Mouse (Mus musculus): ENCODE data around the gene Itga2. TPM values are rescaled to one million over a fixed set of nuclear protein-coding genes. Genes with fewer than 3 reads are reported as not detected.
A peak's percentile ranks its signal among the peaks of the same experiment; 100 is the strongest.

Gene Itga2
- total RNA-seq, 2 experiments from 2014 or later: 0.52 to 1.5 TPM

DNA sequence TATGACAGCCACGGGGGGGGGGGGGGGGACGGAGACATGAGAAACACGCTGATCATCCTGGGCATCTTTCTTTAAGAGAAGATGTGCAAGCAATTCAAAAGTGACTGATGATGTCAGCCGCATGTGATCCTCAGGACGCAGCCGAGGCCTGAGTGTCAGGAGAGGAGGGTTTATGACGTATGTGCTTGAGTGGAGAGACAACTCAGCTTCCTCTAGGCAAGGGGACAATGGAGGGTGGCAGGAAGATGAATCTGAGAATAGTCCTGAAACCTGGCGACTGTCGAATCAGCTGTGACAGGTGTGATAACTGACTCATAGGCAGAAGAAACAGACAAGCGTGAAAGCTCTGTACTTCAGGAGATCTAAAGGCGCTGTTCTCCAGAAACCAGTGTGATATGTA, 53.2 kb downstream of the Itga2 start:
- no peak for DNase-seq

- no peak for DNase-seq
Observed at GRCm38 (mm10) chr13:114876005-114876520, 55.8 kb downstream of the Itga2 start.

DNA sequence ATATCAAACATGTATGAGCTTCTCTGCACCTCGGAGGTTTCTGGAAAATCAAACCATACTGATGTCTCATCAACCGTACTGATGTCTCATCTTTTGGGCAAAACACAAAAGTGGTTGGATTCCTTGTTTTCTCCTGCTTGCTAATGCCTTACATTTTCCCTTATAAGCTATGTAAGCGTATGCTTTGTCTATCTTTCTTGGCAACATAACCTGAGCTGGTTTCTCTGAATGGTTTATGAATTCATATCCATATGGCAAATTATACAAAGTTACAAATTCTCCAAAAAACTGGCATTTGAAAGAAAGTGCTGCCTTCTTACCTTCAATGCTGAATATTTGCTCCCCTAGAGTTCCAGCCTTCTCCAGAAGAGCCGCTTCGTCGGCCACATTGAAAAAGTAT, 57.2 kb downstream of the Itga2 start:
- no peak for DNase-seq

DNA sequence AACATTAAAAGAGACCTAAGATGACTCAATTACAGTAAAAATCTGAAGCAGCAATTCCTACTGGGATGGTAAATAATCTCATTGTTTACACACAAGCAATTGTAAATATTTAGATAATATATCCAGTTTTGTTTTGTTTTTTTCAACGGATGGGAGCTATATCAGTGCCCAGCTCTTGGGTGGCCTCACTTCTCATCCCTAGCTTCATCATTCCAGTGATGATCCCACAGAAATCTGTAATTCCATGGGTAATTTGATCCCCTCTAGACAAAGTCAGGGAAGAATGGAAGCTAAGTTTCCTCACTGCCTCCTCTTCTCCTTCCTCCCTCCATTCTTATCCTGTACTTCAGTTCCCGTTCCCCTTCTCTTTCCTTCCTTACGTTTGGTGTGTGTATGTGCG, 74.4 kb downstream of the Itga2 start:
- no peak for DNase-seq

DNA sequence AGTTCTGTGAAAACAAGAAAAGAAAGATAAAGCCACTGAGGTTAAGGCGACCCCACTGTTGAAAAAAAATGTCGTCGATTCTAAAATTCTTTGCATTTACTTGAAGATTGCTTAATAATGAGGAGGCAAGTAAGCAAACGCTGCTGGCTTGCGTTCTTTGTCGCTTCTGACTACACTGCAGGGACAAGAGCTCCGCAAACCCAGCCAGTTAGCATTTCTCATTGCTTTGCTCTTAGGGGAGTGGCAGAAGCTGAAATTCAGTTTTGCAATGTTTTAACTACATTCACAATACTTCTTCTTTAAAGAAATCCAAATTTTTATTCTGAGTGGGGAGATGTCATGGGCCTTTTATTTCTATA, 75.7 kb downstream of the Itga2 start:
- DNase-seq: peak in 1 of 2 experiments; percentile 13

DNA sequence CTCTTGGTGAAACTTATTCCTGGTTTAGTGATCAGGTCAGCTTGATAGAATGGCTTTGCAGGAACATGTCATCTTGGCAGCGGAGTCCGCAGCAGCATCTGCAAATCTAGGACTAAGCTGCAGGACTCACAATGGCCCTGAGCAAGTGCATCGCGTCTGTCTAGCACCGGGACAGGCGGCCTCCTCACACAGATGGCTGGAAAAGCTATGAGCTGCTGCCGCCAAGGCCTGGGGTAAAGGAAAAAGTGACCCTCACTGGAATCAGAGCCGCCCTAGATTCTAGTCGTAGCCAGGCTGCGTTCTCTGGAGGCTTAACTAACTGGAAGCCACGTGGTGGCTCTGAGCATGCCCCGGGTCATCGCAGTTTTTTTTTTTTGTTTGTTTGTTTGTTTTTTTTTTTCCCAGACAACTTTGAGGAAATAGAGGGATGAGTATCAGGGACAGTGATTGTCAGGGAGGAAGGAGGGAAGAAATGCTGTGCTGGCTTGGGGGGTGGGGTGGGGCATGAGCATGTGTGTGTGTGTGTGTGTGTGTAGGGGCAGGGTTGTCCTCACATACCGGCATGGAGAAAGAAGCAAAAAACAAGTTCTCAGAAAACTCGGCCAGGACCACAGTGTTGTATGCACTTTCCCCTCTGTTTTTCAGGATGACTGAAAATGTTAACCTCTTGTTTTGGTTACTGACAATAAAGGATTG, 76.2 kb downstream of the Itga2 start:
- peak; percentile 30 to 36 for DNase-seq

- no peak for DNase-seq
Observed at GRCm38 (mm10) chr13:114854428-114854827, 77.5 kb downstream of the Itga2 start.

DNA sequence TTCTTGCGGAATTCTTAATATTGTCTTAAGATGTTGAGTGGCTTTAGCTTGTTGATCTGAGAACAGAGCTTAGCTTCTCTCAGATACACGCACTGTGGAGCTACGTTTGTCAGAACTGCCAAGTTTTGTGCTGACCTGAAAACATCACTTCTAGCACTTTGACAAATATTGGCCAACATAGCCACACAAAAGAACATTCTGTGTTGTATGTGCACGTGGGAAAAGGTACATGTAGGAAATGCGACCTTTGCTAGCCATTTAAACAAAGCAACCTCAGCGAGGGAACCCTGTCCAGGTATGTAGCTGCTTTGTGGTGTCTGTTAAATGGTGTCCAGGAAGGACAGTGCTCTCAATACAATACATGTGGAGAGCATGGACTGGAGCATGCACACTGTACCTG, 77.9 kb downstream of the Itga2 start:
- no peak for DNase-seq

- DNase-seq: no peak
Observed at GRCm38 (mm10) chr13:114853152-114853551, 78.7 kb downstream of the Itga2 start.

DNA sequence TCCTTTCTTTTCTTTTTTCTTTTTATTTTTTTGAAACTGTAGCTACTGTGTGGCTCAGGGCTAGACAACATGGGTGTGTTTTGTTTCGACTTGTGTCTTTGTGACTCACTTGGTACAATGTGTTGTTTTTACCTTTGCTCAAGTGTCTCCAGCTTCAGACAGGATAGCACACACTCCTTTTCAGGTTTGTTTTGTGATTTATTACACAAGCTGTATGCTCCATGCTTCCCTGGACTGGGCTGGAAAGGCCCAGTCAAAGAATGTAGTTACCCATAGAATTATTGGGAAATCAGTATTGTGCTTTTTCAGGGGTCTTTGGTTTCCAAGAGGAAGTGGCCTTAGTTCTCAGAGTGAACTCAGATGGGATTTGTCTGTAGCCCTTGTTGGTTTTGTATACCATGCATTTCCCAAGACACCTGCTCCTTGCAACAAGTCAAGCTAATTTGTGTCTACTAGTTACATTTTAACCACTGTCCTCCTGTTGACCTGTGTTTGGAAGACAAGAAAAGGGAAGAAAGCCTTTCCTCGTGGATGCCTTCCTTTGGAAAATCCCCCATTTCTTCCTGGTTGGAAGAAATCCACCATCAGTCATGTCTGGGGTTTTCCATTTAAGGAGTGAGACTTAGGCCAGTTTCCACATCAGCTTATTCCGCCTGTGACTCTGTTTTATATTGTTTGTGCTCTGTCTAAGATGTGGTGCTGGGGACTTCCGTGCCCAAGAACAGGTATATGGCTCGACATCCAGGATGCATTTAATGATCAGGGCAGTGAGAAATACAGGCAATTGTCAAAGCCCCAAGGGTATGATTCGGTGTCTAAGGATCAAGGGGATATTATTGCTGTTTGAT, 79.4 kb downstream of the Itga2 start:
- no peak for DNase-seq

DNA sequence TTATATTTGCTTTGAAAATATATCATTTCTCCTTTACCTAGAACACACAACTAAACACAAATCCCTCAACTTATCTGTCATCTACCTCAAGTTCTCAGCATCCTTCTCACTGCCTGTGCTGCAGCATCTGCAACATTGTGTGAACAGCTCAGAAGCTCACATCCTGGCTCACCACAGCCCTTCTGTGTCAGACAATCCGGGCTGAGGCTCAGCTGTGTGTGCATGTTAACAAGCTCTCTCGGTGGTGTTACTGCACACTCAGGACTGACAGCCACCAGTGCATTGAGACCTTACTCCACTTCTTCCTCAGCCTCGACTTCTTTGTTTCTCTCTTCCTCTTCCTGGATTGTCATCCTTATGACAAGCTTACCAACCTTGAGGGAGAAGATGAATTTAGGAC, 83.0 kb downstream of the Itga2 start:
- DNase-seq: no peak

DNA sequence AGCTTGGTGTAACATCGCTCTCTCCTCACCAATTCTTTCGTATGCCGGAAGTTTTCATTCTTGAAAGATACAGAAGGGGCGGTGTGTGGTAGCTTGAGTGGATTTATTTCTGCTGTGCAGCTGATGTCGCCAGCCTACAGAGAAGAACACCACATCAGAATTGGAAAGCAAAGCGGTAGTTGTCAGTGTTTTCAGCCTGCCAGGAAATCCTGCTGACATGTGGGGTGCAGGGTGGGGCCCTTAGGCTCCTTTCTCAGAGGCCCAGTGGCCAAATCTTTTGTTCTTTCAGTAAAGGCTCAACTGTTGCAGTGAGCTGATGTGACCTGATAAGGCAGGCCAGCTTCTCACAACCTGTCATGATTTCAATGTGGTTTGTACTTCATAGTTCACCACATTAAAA, 86.1 kb downstream of the Itga2 start:
- DNase-seq: peak in 1 of 2 experiments; percentile 27

DNA sequence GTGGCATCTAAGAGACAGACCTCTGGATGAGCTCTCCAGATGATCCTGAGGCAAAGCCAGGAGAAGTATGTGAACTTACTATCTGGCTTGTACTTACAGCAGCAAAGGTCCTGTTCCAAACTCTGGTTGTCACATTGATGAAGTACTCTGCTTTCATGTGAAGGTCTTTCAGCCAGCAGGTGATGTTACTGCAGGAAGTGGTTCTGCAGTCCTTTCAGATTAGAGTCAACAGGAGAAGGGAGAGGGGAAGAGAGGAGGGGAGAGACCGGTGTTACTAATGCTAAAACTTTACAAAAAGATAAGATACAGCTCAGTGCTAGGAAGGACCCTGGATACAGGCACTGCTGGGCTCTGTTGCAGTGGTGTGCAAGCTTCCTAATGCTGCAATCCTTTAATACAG, 88.6 kb downstream of the Itga2 start:
- no peak for DNase-seq

DNA sequence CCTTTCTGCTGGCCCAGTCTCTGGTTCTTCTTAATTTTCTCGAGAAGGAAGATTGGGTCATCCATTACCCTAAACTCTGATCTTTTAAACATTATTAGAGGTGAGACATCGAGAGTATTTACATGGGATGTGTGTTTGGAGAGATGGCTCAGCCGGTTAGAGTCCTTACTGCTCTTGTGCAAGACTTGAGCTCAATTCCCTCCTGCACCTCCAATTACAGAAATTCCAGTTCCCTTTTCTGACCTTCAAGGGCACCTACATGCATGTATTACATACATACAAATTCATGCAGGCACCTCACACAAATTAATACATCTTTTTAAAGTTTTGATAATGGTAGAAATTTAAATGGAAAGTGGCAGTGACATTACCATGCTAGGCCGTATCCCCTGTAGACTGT, 91.4 kb downstream of the Itga2 start:
- DNase-seq: no peak

DNA sequence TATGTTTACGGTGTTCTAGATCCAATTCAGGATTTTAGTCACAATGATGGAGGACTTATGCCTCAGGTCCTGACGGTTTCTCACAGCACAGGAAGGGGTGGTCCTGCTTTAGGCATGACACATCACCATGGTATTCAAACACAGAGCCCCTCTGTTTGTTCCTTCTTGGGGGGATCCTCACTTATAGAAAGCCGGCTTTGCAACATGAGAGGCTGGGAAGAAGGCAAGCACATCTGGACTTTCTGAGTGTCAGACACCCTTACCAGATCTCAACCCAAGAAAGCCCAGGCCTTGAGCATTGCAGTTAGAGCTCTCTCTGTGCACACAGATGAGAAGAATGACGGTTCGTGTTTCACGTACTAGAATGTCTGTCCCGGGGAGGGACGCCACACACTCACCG, 92.8 kb downstream of the Itga2 start:
- DNase-seq: no peak

DNA sequence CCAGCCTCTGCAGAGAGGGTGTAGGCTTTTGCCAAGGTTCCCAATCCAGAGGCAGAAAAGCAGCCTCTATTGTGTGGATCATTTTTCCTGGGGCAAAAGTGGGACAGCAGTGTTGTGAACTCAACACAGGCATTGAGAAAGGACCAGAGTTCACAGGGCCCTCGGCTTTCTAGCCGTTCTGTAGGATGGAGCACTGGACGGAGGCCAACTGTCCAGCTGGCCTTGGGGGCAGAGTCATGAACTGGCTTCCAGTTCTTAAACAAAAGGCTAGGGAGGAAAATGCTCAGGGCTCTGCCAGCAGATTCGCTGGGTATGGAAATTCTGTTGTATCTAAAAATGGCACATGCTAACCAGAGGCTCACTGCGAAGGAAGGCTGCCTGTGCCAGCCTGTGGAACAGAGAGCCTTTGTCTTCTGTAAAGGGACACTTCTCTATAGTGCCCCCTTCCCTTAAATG, 93.3 kb downstream of the Itga2 start:
- peak; percentile 67 to 72 for DNase-seq

DNA sequence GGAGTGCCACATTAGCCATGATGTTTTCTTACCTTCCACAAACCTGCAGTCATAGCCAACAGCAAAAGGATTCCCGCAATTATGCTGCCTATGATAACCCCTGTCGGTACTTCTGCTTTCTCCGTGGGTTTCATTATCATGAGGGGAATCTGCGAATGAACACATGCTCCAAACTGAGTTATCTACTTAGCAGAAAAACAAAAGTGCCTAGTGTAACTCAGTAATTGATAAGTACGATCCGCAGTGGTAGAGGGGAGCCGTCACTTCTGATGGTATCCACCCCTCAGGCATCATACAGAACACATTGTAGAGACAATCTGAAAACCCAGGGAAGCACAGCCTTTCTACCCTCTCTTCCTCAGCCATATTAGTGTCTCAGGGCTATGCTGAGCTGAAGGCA, 94.8 kb downstream of the Itga2 start:
- no peak for DNase-seq

DNA sequence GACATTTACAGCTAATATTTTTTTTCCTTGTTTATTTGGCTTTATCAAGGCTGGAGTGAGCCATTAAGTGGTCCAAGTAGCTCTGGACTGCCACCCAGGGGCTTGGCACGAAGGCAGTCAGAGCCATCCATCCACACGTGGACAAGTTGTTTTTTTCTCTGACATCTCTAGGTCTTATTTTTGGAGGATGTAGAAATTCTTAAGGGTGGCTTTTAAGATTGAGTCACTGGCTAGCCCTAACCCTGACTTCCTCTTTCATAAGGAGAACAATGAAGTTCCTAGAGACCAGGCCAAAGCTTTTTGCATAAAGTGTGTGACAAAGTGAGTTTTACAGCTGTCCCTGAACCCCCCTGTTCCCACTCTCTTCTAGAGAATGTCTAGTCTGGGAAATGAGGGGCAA, 97.3 kb downstream of the Itga2 start:
- DNase-seq: peak in 1 of 2 experiments; percentile 34

DNA sequence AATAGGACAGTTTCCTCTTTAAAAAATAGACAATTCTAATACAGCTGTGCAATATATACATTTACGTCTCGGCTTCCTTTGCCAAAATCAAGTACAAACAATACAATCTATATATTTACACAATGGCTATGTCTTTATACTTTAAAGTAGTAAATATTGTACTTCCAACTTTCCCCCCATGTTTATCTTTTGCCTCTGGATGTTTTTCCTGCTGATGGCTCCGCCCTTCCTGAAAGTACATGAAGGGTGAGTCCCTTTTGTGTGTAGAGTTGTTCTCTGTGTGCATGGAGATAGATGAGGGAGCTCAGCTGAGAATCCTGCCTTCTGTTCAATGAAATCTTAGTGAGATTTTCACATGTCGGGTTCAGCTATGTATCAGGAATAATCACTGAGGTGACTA, 98.5 kb downstream of the Itga2 start:
- DNase-seq: peak in 1 of 2 experiments; percentile 25

- DNase-seq: no peak
Observed at GRCm38 (mm10) chr13:114832761-114833160, 99.1 kb downstream of the Itga2 start.

GRCm38 (mm10) chr13:114831367-114831833, 100.5 kb downstream of the Itga2 start:
- DNase-seq: peak; percentile 30 to 59

DNA sequence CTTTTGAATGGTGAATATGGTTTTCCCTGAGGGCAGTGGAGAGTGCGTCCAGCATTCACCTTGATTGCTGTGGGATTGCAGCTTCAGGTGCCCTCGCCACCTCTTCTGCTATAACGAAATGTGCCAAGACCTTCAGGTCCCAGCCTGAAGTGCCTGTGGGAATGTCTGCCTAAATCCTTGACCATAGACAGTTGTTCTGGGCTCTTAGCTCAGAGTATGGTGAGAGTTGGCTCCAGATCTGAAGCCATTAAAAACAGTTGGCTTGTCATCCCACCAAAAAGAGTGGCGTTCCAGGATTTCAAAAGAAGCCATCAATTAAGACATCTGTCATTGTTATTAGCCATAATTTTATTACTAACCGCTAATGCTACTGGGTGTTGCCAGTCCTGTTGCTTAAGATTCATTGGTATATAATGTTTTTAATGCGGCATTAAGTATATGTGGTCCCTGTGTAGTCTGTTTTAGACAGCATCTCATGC, 106.5 kb downstream of the Itga2 start:
- DNase-seq: no peak

GRCm38 (mm10) chr13:114822871-114823270, 109.0 kb downstream of the Itga2 start:
- DNase-seq: no peak

All from heart, adult 18-20 months (tissue).